Mouse (Mus musculus) limb, embryonic 12.5 days (tissue): Measurements from ENCODE around the gene Ms4a6c. TPM values are rescaled to one million over a fixed set of nuclear protein-coding genes. Genes with fewer than 3 reads are reported as not detected.
"Not testable (repeated sequence)": the region's sequence is repeated elsewhere in the genome, so short reads cannot be mapped to it uniquely, and the experiment has no call there.

Source experiments
- ATAC-seq: fragments of 200-750 bp; cut with Nextera tagmentation; 2 replicates; pipeline ENCODE4 v1.8.0; 2017; ENCODE audit warnings: low read depth, moderate TSS enrichment; ENCODE audit not compliant: insufficient number of reproducible peaks, insufficient read depth, low FRiP score, low TSS enrichment
- H3K27ac ChIP-seq: fragments of 300-500 bp; sonication (generic); 2 replicates; pipeline ENCODE4 v1.5.1; 2016; ENCODE audit warnings: mild to moderate bottlenecking, moderate library complexity
- H3K27me3 ChIP-seq: fragments of 300-500 bp; sonication (generic); 2 replicates; pipeline ENCODE4 v1.6.1; 2016; ENCODE audit warnings: mild to moderate bottlenecking, moderate library complexity
- H3K36me3 ChIP-seq: fragments of 300-500 bp; sonication (generic); 2 replicates; pipeline ENCODE4 v1.6.1; 2016; ENCODE audit warnings: mild to moderate bottlenecking, moderate library complexity
- H3K4me1 ChIP-seq: fragments of 300-500 bp; sonication (generic); replicated peaks from 2 replicates; pipeline ENCODE4 v1.6.1; 2016
- H3K4me2 ChIP-seq: fragments of 300-500 bp; sonication (generic); 2 replicates; pipeline ENCODE4 v1.6.1; 2016; ENCODE audit warnings: mild to moderate bottlenecking, moderate library complexity
- H3K4me3 ChIP-seq: fragments of 300-500 bp; sonication (generic); replicated peaks from 2 replicates; pipeline ENCODE4 v1.5.1; 2016; ENCODE audit warnings: mild to moderate bottlenecking
- H3K9ac ChIP-seq: fragments of 300-500 bp; sonication (generic); replicated peaks from 2 replicates; pipeline ENCODE4 v1.6.1; 2016; ENCODE audit warnings: mild to moderate bottlenecking, moderate library complexity
- H3K9me3 ChIP-seq: fragments of 300-500 bp; sonication (generic); 2 replicates; pipeline ENCODE4 v1.6.1; 2016; ENCODE audit warnings: mild to moderate bottlenecking, moderate library complexity
- WGBS: fragments of 180-500 bp; shearing (Covaris S2); methylation state at CpG from one replicate; pipeline ENCODE4 v1.1.7; 2016; 5-methylcytosine and 5-hydroxymethylcytosine counted together
- polyA plus RNA-seq: library from polyadenylated mRNA; unstranded; fragments of >200 nt; fragmentation: Nextera tagmentation; extraction: Ambion mirVana; gene quantifications from 2 replicates; pipeline ENCODE4 v1.2.1, GENCODE M21; 2016

Gene Ms4a6c
- polyA plus RNA-seq, result 1.8 and 2.5 TPM in 2 replicates

DNA sequence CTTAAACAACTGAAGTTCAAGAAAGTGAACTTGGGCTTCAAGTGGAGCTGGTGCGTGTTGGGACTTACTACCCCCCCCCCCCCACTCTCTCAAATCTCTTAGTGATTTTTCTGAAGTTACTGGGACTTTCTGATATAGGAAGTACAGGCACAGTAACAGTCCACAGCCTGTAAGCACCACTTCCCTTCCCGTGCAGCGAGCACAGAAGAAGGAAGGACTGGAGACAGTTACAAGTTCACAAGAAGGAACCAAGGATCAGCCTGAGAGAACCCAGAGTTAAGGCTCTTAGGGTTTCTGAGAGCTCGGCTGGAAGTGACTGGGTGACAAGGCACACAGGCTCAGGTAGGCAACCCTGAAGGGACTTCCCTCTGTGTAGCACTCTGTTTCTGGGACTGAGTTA is at the start of gene Ms4a6c:
Gene Ms4a6c (plus strand): TSS at position 152 of the 400 bp plus-strand sequence.
- WGBS, result 86% methylated on average over 4 of the region's 4 CpGs
- H3K27me3 ChIP-seq, result not testable (repeated sequence)

DNA sequence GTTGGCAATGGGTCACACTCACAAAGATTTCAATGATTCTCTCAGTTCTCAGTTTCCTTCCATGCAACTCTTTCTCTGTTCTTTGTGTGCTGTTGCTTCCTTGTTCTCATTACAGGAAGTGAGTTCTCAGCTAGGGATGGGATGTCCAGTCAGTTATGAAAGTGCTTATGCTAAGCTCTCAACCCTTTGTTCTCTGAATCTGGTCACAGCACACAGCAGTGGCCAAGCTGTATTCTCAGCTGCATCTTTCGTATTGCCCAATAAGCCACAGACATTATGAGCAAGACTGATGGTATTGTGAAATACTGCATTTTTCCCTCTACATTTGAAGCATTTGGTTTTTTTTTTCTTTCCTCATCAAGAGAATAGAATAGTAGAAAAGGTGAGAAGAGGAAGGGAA is 38.0 kb upstream of the Ms4a6c start:
- not testable (repeated sequence) for H3K4me1 ChIP-seq, ATAC-seq, H3K4me3 ChIP-seq, H3K9me3 ChIP-seq, H3K4me2 ChIP-seq, H3K36me3 ChIP-seq, H3K27me3 ChIP-seq, H3K9ac ChIP-seq, H3K27ac ChIP-seq
- WGBS, result 93% methylated on average over 1 of the region's 1 CpGs

More for the DNA sequence above, at the start of gene Ms4a6c:
- H3K4me2 ChIP-seq, H3K36me3 ChIP-seq, H3K4me3 ChIP-seq, H3K9me3 ChIP-seq, H3K27ac ChIP-seq, H3K9ac ChIP-seq, ATAC-seq, H3K4me1 ChIP-seq: not testable (repeated sequence)

DNA sequence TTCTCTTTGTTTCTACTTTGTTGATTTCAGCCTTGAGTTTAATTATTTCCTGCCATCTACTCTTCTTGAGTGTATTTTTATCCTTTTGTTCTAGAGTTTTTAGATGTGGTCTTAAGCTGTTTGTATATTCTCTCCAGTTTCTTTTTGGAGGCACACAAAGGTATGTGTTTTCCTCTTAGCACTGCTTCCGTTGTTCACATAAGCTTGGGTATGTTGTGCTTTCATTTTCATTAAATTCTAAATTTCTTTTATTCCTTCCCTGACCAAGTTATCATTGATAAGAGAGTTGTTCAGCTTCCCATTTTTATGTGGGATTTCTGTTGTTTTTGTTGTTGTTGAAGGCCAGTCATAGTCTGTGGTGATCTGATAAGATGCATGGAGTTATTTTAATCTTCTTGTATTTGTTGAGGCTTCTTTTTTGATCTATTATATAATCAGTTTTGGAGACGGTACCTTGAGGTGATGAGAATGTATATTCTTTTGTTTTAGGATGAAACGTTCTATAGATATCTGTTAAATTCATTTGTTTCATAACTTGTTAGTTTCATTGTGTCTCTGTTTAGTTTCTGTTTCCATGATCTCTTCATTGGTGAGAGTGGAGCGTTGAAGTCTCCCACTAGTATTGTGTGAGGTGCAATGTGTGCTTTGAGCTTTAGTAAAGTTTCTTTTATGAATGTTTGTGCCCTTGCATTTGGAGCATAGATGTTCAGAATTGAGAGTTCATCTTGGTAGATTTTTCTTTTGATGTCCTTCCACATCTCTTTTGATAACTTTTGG is 33.9 kb upstream of the Ms4a6c start:
- no peak overlapping the region for H3K4me3 ChIP-seq
- no peak for ATAC-seq
- H3K27me3 ChIP-seq, result no peaks in the 10 kb centered on the region
- no peaks in the 10 kb centered on the region for H3K4me1 ChIP-seq
- no peak overlapping the region for H3K27ac ChIP-seq
- no peaks in the 10 kb centered on the region for H3K9me3 ChIP-seq
- WGBS, result 91% methylated on average over 4 of the region's 4 CpGs
- H3K4me2 ChIP-seq, result no peak overlapping the region
- no peaks in the 10 kb centered on the region for H3K36me3 ChIP-seq
- no peak overlapping the region for H3K9ac ChIP-seq

DNA sequence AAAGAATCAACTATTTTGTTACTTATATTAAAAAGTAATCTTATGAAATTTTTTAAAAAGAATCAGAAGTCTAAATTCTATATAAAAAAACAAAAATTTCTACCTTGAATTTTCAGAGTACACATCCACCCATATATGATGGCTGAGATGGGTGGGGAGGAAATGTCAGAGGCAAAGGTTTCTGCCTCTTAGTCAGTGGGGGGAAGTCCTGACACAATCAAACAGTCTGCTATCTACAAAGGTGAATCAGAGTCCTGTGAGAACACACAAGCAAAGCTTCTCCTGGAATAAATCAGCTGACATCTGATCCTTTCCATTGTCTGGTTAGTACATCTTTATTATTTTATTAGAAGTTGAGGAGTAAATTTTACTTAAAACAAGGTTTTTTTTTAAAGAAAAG is 25.8 kb upstream of the Ms4a6c start, which contains the start of gene Ms4a4b:
Gene Ms4a4b (plus strand): TSS at position 216 of the 400 bp plus-strand sequence.
- Histone ChIP-seq H3K9me3 (no peaks in the 10 kb centered on the region), H3K27me3 (no peaks in the 10 kb centered on the region), H3K9ac (no peak within 1 kb of the TSS), H3K27ac (no peak within 1 kb of the TSS), H3K4me1 (no peaks in the 10 kb centered on the region), H3K4me2 (no peak within 1 kb of the TSS), H3K36me3 (no peaks in the 10 kb centered on the region), H3K4me3 (no peak within 1 kb of the TSS)
- no peak for ATAC-seq

DNA sequence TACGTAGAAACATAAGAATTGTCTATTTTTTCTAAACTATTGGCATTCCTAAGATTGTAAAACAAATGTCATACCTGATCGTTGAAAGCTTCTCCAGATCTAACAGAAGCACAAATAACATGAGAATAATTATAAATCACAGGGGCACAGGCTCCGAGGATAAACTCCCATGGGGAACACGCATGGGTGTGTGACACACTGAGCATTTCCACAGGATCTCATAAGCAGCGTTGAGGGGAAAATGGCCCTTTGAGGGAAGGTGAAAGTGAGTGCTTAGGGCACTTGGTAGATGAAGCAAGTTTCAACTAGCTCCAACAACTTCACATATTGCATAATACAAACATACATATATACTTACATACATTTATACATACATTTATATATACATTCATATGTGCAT is 25.2 kb upstream of the Ms4a6c start:
- 88% methylated on average over 5 of the region's 5 CpGs for WGBS

DNA sequence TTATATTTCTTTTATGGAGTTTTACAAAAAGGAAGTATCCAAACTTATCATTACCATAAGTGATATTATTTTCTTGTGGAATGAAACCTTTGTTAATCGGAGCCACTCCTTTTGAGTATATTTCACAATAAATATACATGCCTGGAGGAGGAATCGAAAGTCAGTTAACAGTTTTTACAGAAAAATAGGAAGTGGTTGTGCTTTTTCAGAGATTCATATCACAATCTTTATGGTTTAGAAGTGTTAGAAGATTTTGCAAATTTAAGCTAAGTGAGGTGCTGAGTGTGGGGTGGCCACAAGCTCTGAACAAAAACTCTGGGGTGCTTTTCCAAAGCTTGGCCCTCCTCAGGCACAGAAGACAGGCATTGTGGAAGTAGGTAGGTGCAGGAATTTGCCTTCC is 21.9 kb upstream of the Ms4a6c start:
- no peaks in the 10 kb centered on the region for H3K4me1 ChIP-seq
- ATAC-seq, result no peak
- WGBS, result 86% methylated on average over 2 of the region's 2 CpGs

More for the DNA sequence above, 25.2 kb upstream of the Ms4a6c start:
- H3K4me1 ChIP-seq, result no peaks in the 10 kb centered on the region
- no peak overlapping the region for H3K4me3 ChIP-seq
- H3K9ac ChIP-seq, result no peak overlapping the region
- ATAC-seq, result no peak
- no peak overlapping the region for H3K27ac ChIP-seq
- H3K27me3 ChIP-seq, result no peaks in the 10 kb centered on the region
- no peaks in the 10 kb centered on the region for H3K36me3 ChIP-seq
- no peak overlapping the region for H3K4me2 ChIP-seq
- H3K9me3 ChIP-seq, result no peaks in the 10 kb centered on the region

DNA sequence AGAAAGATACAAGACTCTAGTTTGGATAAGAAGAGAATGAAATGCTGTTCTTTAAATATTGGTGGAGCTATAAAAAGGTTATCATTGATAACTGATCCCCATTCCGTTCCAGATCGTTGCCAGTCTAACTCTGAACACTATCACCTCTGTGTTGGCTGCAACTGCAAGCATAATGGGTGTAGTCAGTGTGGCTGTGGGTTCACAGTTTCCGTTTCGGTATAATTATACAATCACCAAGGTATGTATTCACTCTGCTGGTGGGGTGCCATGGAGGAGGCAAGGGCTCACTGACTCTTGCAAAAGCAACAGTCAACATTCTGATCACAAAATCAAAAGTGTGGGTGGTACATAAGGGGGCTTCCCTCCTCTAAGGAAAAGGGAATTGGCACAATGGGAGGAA is 10.1 kb upstream of the Ms4a6c start:
- 88% methylated on average over 4 of the region's 4 CpGs for WGBS
- H3K4me3 ChIP-seq, H3K9me3 ChIP-seq, H3K9ac ChIP-seq, H3K27ac ChIP-seq, H3K4me2 ChIP-seq, H3K4me1 ChIP-seq, ATAC-seq, H3K36me3 ChIP-seq, H3K27me3 ChIP-seq: not testable (repeated sequence)

More for the DNA sequence above, 21.9 kb upstream of the Ms4a6c start:
- Histone ChIP-seq H3K4me3 (no peak overlapping the region), H3K27ac (no peak overlapping the region), H3K27me3 (no peaks in the 10 kb centered on the region), H3K9me3 (no peaks in the 10 kb centered on the region), H3K4me2 (no peak overlapping the region), H3K36me3 (no peaks in the 10 kb centered on the region), H3K9ac (no peak overlapping the region)

DNA sequence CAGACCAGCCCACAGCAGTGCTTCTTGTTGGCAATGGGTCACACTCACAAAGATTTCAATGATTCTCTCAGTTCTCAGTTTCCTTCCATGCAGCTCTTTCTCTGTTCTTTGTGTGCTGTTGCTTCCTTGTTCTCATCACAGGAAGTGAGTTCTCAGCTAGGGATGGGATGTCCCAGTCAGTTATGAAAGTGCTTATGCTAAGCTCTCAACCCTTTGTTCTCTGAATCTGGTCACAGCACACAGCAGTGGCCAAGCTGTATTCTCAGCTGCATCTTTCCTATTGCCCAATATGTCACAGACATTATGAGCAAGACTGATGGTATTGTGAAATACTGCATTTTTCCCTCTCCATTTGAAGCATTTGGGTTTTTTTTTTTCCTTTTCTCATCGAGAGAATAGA is 4.4 kb upstream of the Ms4a6c start:
- not testable (repeated sequence) for ATAC-seq, H3K4me2 ChIP-seq, H3K4me3 ChIP-seq, H3K9ac ChIP-seq, H3K27ac ChIP-seq, H3K36me3 ChIP-seq, H3K27me3 ChIP-seq, H3K4me1 ChIP-seq, H3K9me3 ChIP-seq
- WGBS, result 59% methylated on average over 1 of the region's 1 CpGs

DNA sequence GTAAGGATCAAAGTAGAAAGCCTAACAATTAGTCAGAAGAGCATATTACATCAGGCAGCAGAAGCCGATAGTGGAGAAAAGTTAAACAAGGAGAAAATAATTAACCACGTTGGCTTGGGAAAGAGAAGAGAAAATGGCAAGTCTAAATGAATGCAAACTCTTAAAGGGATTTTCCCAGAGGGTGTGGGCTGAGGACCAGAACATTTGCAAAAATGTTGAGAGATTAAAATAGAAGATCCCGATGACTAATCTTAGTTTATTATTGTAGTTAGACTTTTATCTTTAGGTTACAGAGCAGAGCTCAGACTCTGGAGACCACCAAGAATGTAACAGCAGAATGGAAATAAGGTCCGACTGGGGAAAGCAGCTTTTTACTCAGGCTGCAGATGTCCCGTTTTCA is 2.7 kb upstream of the Ms4a6c start:
- Histone ChIP-seq H3K9ac (no peak overlapping the region), H3K36me3 (no peaks in the 10 kb centered on the region), H3K4me2 (no peak overlapping the region), H3K27me3 (no peaks in the 10 kb centered on the region), H3K9me3 (no peaks in the 10 kb centered on the region), H3K4me3 (no peak overlapping the region), H3K27ac (no peak overlapping the region), H3K4me1 (no peaks in the 10 kb centered on the region)
- no peak for ATAC-seq
- 78% methylated on average over 5 of the region's 5 CpGs for WGBS

DNA sequence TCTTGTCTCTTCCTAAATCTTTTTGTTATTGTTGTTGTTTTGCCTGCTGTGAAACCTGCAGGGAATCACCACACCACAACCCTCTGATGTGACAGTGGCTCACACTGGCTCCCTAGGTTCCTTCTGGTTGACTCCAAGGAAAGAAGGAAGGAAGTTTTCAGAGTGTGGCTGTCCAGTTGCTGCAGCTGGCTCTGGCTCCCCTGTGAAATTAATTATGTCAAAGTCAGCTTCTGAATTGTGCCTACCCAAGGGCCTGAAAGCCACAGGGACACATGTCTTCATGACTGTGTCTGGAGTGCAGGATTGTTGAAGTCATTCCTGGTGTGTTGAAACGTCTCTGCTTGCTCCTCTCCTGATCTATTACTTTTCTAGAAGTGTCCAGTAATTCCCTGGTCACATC is 805 bp upstream of the Ms4a6c start:
- H3K4me1 ChIP-seq, H3K9ac ChIP-seq, H3K36me3 ChIP-seq, H3K9me3 ChIP-seq, ATAC-seq, H3K4me3 ChIP-seq, H3K27ac ChIP-seq, H3K27me3 ChIP-seq, H3K4me2 ChIP-seq: not testable (repeated sequence)
- 60% methylated on average over 1 of the region's 1 CpGs for WGBS

DNA sequence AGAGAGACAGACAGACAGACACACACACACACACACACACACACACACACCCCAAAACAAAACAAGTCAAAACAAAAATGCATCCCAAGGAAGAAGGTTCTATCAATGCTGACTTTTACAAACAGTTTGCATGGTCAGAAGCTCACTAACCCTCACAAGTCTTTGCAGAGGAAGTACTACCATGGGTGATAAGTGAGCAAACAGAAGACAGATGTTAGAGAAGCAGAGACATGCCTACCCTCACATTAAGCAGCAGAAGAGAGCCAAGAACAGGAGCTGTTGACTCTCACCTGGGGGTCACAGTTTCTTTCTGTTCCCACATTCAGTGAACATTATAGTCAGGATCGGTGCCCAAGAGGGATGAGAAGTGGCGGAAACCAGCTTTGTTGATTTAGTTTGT is 10.5 kb downstream of the Ms4a6c start:
- H3K27me3 ChIP-seq, result no peaks in the 10 kb centered on the region
- H3K4me1 ChIP-seq, result no peaks in the 10 kb centered on the region
- H3K4me2 ChIP-seq, result no peak overlapping the region
- H3K36me3 ChIP-seq, result no peaks in the 10 kb centered on the region
- 95% methylated on average over 2 of the region's 2 CpGs for WGBS
- ATAC-seq, result no peak
- H3K27ac ChIP-seq, result no peak overlapping the region
- no peak overlapping the region for H3K4me3 ChIP-seq
- no peak overlapping the region for H3K9ac ChIP-seq
- H3K9me3 ChIP-seq, result no peaks in the 10 kb centered on the region

DNA sequence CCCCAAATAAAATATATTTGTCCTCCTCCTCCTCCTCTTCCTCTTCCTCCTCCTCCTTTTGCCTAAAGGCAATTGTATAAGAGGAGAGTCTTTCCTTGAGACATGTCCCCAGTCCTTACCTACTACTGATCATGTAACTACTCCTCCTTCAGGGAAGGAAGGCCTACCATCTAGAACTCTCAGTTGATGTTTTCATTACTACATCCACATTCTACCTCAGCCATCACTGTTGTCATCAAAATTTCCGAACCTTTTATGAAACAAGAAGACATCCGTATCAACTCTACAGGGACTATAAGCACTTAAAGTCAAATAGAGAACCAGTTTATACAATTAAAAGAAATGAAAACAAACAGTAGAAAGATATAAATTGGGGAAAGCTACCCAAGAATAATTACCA is 13.5 kb downstream of the Ms4a6c start:
- H3K9ac ChIP-seq, result no peak overlapping the region
- no peaks in the 10 kb centered on the region for H3K27me3 ChIP-seq
- 83% methylated on average over 2 of the region's 2 CpGs for WGBS
- ATAC-seq, result no peak
- H3K27ac ChIP-seq, result no peak overlapping the region
- no peaks in the 10 kb centered on the region for H3K9me3 ChIP-seq
- no peak overlapping the region for H3K4me2 ChIP-seq
- no peaks in the 10 kb centered on the region for H3K36me3 ChIP-seq
- H3K4me1 ChIP-seq, result no peaks in the 10 kb centered on the region
- no peak overlapping the region for H3K4me3 ChIP-seq
